Mouse (Mus musculus) G1E (cell line): ENCODE results near the gene Cfap157. TPM values are rescaled to one million over a fixed set of nuclear protein-coding genes. Genes with fewer than 3 reads are reported as not detected.

Experiments used
- ATAC-seq: 2 replicates; pipeline ENCODE4 v1.8.0; 2016; ENCODE audit warnings: mild to moderate bottlenecking; ENCODE audit not compliant: insufficient number of reproducible peaks, poor library complexity, low FRiP score, severe bottlenecking; ENCODE audit errors: extremely low read depth
- DNase-seq: peaks from one replicate; pipeline ENCODE4 v3.0.0; 2012; ENCODE audit warnings: low spot score
- H3K27me3 ChIP-seq: 2 replicates; pipeline ENCODE4 v1.6.1; 2012; ENCODE audit warnings: mild to moderate bottlenecking, low read length, inconsistent platforms; ENCODE audit not compliant: insufficient read depth
- H3K36me3 ChIP-seq: replicated peaks from 2 replicates; pipeline ENCODE3; 2012; ENCODE audit warnings: mild to moderate bottlenecking, inconsistent platforms
- H3K4me1 ChIP-seq: 2 replicates; pipeline ENCODE4 v1.6.1; 2012; ENCODE audit warnings: low read depth, low read length, inconsistent platforms, mixed read lengths; ENCODE audit not compliant: insufficient read depth
- H3K4me3 ChIP-seq: 2 replicates; pipeline ENCODE4 v1.5.1; 2012; ENCODE audit warnings: low read depth, mild to moderate bottlenecking, inconsistent platforms, low read length, moderate library complexity, mixed read lengths
- H3K9me3 ChIP-seq: replicated peaks from 2 replicates; pipeline ENCODE4 v1.6.1; 2012; ENCODE audit warnings: inconsistent platforms
- CTCF ChIP-seq: IDR thresholded peaks from 2 replicates; pipeline ENCODE4 v1.5.1; 2012; ENCODE audit warnings: low read depth, low read length, inconsistent platforms, mixed read lengths
- GATA1 ChIP-seq: IDR thresholded peaks from 2 replicates; pipeline ENCODE4 v1.6.1; 2012; ENCODE audit warnings: borderline replicate concordance, low read length, inconsistent platforms, mixed read lengths
- GATA2 ChIP-seq: IDR thresholded peaks from 2 replicates; pipeline ENCODE4 v1.6.1; 2012; ENCODE audit warnings: low read depth, low read length, inconsistent platforms, borderline replicate concordance
- POLR2AphosphoS5 ChIP-seq: IDR thresholded peaks from 2 replicates; pipeline ENCODE4 v1.6.1; 2012; ENCODE audit warnings: low read depth, low read length, inconsistent platforms; ENCODE audit not compliant: insufficient replicate concordance
- TAL1 ChIP-seq: conservative IDR thresholded peaks from 2 replicates; pipeline ENCODE4 v1.6.1; 2012; ENCODE audit warnings: low read depth, low read length, inconsistent platforms, mixed read lengths
- polyA plus RNA-seq: library from polyadenylated mRNA; stranded (reverse); fragments of >175 nt; gene quantifications from 2 replicates; pipeline ENCODE4 v1.2.3, GENCODE M21; 2012
- total RNA-seq, 2 experiments: library from RNA; stranded (forward) in 1 of 2; stranded (reverse) in 1 of 2; fragments of 200-1000 nt in 1 of 2; fragments of >200 nt in 1 of 2; fragmentation: Nextera tagmentation in 1 of 2; gene quantifications; 2 replicates each; pipeline ENCODE4 v1.2.3; 2014 to 2017

Cfap157 gene
- total and polyA plus RNA-seq, 3 experiments = 0.11 TPM; not detected in 2

GRCm38 (mm10) chr2:32752181-32752580 is 32.0 kb downstream of the Cfap157 start:
- no peak for ATAC-seq
- H3K27me3 ChIP-seq = peaks cover 38% of the 10 kb centered on the region
- H3K36me3 ChIP-seq = no peaks in the 10 kb centered on the region

GRCm38 (mm10) chr2:32751665-32752033 is 32.6 kb downstream of the Cfap157 start:
- no peak for ATAC-seq
- Histone ChIP-seq H3K4me1 (peaks cover 5% of the 10 kb centered on the region), H3K27me3 (peaks cover 43% of the 10 kb centered on the region), H3K36me3 (no peaks in the 10 kb centered on the region), H3K9me3 (no peaks in the 10 kb centered on the region), H3K4me3 (no peak overlapping the region)
- DNase-seq = no peak
- TF ChIP-seq GATA1 (no peak), GATA2 (no peak)

More at GRCm38 (mm10) chr2:32752181-32752580, 32.0 kb downstream of the Cfap157 start:
- no peaks in the 10 kb centered on the region for H3K9me3 ChIP-seq
- no peak overlapping the region for H3K4me3 ChIP-seq
- no peak for DNase-seq
- TF ChIP-seq CTCF = no peak
- no peak for TF ChIP-seq TAL1
- TF ChIP-seq POLR2AphosphoS5 = no peak
- no peak for TF ChIP-seq GATA2
- TF ChIP-seq GATA1 = no peak
- peaks cover 6% of the 10 kb centered on the region for H3K4me1 ChIP-seq

- peaks cover 45% of the 10 kb centered on the region for H3K27me3 ChIP-seq
- no peaks in the 10 kb centered on the region for H3K9me3 ChIP-seq
- H3K4me3 ChIP-seq = no peak overlapping the region
- ATAC-seq = no peak
- no peak for DNase-seq
- no peaks in the 10 kb centered on the region for H3K36me3 ChIP-seq
- TF ChIP-seq GATA1 = no peak
- peaks cover 4% of the 10 kb centered on the region; the same call in 1 of the 2 replicates for H3K4me1 ChIP-seq
These were observed 33.2 kb downstream of the Cfap157 start for GRCm38 (mm10) chr2:32750887-32751664.

- DNase-seq (no peak), ATAC-seq (no peak)
- no peak for TF ChIP-seq GATA1
- Histone ChIP-seq H3K4me3 (no peak overlapping the region), H3K27me3 (peaks cover 48% of the 10 kb centered on the region), H3K9me3 (no peaks in the 10 kb centered on the region), H3K4me1 (peaks cover 4% of the 10 kb centered on the region; the same call in 1 of the 2 replicates), H3K36me3 (no peaks in the 10 kb centered on the region)
These were observed 34.0 kb downstream of the Cfap157 start for GRCm38 (mm10) chr2:32750199-32750598.

- Histone ChIP-seq H3K4me1 (peaks cover 4% of the 10 kb centered on the region; the same call in 1 of the 2 replicates), H3K4me3 (no peak overlapping the region), H3K9me3 (no peaks in the 10 kb centered on the region), H3K27me3 (peaks cover 47% of the 10 kb centered on the region), H3K36me3 (no peaks in the 10 kb centered on the region)
- ATAC-seq (no peak), DNase-seq (no peak)
- TF ChIP-seq GATA1 (no peak), TAL1 (no peak), POLR2AphosphoS5 (no peak), GATA2 (no peak), CTCF (no peak)
These were observed 35.1 kb downstream of the Cfap157 start for GRCm38 (mm10) chr2:32749082-32749481.

- Histone ChIP-seq H3K36me3 (no peaks in the 10 kb centered on the region), H3K27me3 (peaks cover 60% of the 10 kb centered on the region), H3K4me1 (peaks cover 5% of the 10 kb centered on the region; the same call in 1 of the 2 replicates), H3K9me3 (no peaks in the 10 kb centered on the region), H3K4me3 (no peak overlapping the region)
- ATAC-seq (no peak), DNase-seq (peak; percentile 41)
- TF ChIP-seq CTCF (no peak), POLR2AphosphoS5 (no peak), TAL1 (no peak), GATA2 (no peak), GATA1 (no peak)
These were observed 39.8 kb downstream of the Cfap157 start for GRCm38 (mm10) chr2:32744272-32744982.

- Histone ChIP-seq H3K9me3 (no peaks in the 10 kb centered on the region), H3K4me1 (peaks cover 5% of the 10 kb centered on the region; the same call in 1 of the 2 replicates), H3K36me3 (no peaks in the 10 kb centered on the region), H3K27me3 (peaks cover 64% of the 10 kb centered on the region), H3K4me3 (no peak overlapping the region)
- TF ChIP-seq CTCF = no peak
- no peak for TF ChIP-seq TAL1
- TF ChIP-seq GATA2 = no peak
- TF ChIP-seq POLR2AphosphoS5 = no peak
- no peak for TF ChIP-seq GATA1
- ATAC-seq (no peak), DNase-seq (no peak)
These were observed 42.1 kb downstream of the Cfap157 start for GRCm38 (mm10) chr2:32742173-32742531.
